Mouse (Mus musculus) myocyte (in vitro differentiated cells): ENCODE results near the gene Tmem120b.

Experiments
- POLR2A ChIP-seq: IDR thresholded peaks from one replicate; pipeline ENCODE4 v1.6.1; 2011; ENCODE audit warnings: low read depth, mild to moderate bottlenecking, control low read depth, moderate library complexity; ENCODE audit not compliant: insufficient read length
- SRF ChIP-seq: IDR thresholded peaks from one replicate; pipeline ENCODE4 v1.6.1; 2011; ENCODE audit warnings: low read depth; ENCODE audit not compliant: control insufficient read depth, insufficient read length

DNA sequence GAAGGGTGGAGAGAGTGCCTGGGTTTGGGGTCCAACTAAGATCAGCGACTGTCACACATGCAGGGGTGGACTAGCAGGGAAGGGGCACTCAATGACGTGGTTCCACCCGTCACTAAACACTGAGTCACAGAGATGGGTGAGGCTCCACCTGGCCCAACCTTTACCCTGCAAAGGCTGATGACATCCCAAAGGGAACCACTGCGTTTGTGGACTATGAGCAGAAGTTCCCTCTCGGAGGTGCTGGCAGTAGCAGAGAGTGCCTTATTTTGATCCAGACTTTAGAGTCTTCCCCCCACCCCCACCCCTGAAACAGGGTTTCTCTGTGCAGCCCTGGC lies 62.6 kb downstream of the Tmem120b start:
- no peak for TF ChIP-seq POLR2A
- TF ChIP-seq SRF: no peak
